ENCODE assay signal across 8 mouse cellular contexts in genomic region chr7:80340793-80341192, GRCm38 (mm10). TPM values are rescaled to one million over a fixed set of nuclear protein-coding genes. Genes with fewer than 3 reads are reported as not detected.
DNase-seq lines count a peak whose midpoint lies in the region; ATAC-seq lines count a peak whose summit lies in the region.

Gene Unc45a (minus strand): TSS chr7:80341005.

- H3K9ac ChIP-seq in hindbrain, embryonic 12.5 days = peak within 1 kb of the TSS; percentile 84

- ATAC-seq in hindbrain, embryonic 12.5 days (ENCODE audit: low FRiP score) = peak; percentile 33

- no peaks in the 10 kb centered on the region for H3K9me3 ChIP-seq in hindbrain, embryonic 12.5 days (replicated peaks)

- peaks cover 51% of the 10 kb centered on the region for H3K4me1 ChIP-seq in hindbrain, embryonic 12.5 days

- peaks cover 21% of the 10 kb centered on the region for H3K36me3 ChIP-seq in hindbrain, embryonic 12.5 days

- peak within 1 kb of the TSS; percentile 85 for H3K27ac ChIP-seq in hindbrain, embryonic 12.5 days

- peak; percentile 87 for DNase-seq in ZHBTc4 (ENCODE audit: low read depth, low spot score)
- DNase-seq in cerebellum, postnatal 14 days = peak; percentile 69 to 74
- DNase-seq in frontal cortex, postnatal 25 days (ENCODE audit: low spot score in 2 of 2) = peak; percentile 43
- DNase-seq in layer of hippocampus, adult 9-11 months = peak; percentile 68
- peak; percentile 89 for DNase-seq in lung, postnatal 10 days
- DNase-seq in retina, adult 2 months (ENCODE audit: low read depth, low spot score) = peak; percentile 46
- peak; percentile 83 to 86 for DNase-seq in thymus, postnatal 36 days

- H3K4me3 ChIP-seq in hindbrain, embryonic 12.5 days = peak within 1 kb of the TSS; percentile 54

- H3K27me3 ChIP-seq in hindbrain, embryonic 12.5 days = no peaks in the 10 kb centered on the region

- peak within 1 kb of the TSS; percentile 92 for H3K4me2 ChIP-seq in hindbrain, embryonic 12.5 days (replicated peaks)

- 2% methylated on average over 11 of the region's 11 CpGs for WGBS in hindbrain, embryonic 12.5 days

RNA-seq across cellular contexts. Expression of gene Unc45a, which starts in this region (rescaled TPM):
- 56.2 and 60.6 TPM in 2 replicates for polyA plus RNA-seq in hindbrain, embryonic 12.5 days (2016; fragmentation: Nextera tagmentation; extraction: Ambion mirVana)

Comparison
In these comparisons a context has a peak if more than half of its experiments do, and no peak if none do; other contexts are left out.
1. Peak in every context shown above with its lines: DNase-seq, ATAC-seq, H3K4me3 ChIP-seq and H3K27ac ChIP-seq.